ENCODE assay signal across 10 mouse cellular contexts in the genomic region with DNA sequence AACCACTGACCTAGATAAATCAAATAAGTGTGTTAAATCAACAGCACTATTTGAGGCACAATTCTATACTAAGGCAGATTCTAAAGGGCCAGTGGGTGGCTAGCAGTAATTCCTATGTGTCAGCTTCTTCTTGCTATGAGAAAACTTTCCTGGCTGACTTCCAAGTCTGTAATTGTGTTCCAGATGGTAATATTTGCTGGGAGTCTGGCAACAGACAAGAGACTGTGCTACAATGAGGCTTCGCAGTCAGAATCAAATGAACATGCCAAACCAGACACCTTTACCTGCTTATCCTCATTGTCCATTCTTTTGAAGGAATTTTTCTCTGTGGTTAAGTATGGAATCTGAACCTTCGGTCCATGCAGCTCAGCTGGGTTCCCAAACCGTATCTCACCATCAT.
DNase-seq lines count a peak whose midpoint lies in the region; ATAC-seq lines count a peak whose summit lies in the region.
"Had no signal": no experiment of that assay in that cellular context is flagged by ENCODE, and none has a peak within 500 bp of the region (broad histone marks: within the 10 kb centered on the region; RNA-seq: fewer than 3 reads in every experiment).

No protein-coding gene starts in this region.

- no peak overlapping the region for H3K9ac ChIP-seq in hindbrain, embryonic 16.5 days (ENCODE audit: low read depth, low read length)

- H3K4me3 ChIP-seq in hindbrain, embryonic 16.5 days (ENCODE audit: low read length): no peak overlapping the region
- H3K4me3 ChIP-seq in hindbrain, embryonic 10.5 days: no peak overlapping the region
- H3K4me3 ChIP-seq: left cerebral cortex, adult 2 months had no signal

- DNase-seq in hindbrain, embryonic 10.5 days (ENCODE audit: low spot score): no peak
- peak; percentile 51 for DNase-seq in lung, postnatal 10 days
- no peak for DNase-seq in lung, postnatal 25 days (ENCODE audit: low spot score)
- DNase-seq in cerebellum, adult 11-12 months: peak; percentile 44
- DNase-seq in mesoderm, embryonic 11.5 days (ENCODE audit: low read depth, low spot score): peak; percentile 17
- DNase-seq in adrenal gland, adult 8-10 months: no peak
- DNase-seq: adrenal gland, postnatal 36 days; heart, postnatal 4 days had no signal

- ATAC-seq in hindbrain, embryonic 16.5 days: peak; percentile 40; the same call in 1 of the 2 replicates

- no peaks in the 10 kb centered on the region for H3K36me3 ChIP-seq in hindbrain, embryonic 16.5 days (ENCODE audit: control insufficient read depth, insufficient read depth, low read length)
- no peaks in the 10 kb centered on the region for H3K36me3 ChIP-seq in hindbrain, embryonic 10.5 days

- H3K4me1 ChIP-seq in hindbrain, embryonic 16.5 days (ENCODE audit: control insufficient read depth, insufficient read depth, low read depth, low read length): no peaks in the 10 kb centered on the region
- H3K4me1 ChIP-seq in hindbrain, embryonic 10.5 days (replicated peaks): no peaks in the 10 kb centered on the region

- H3K27ac ChIP-seq in hindbrain, embryonic 16.5 days (ENCODE audit: low read depth, low read length): no peak overlapping the region
- no peak overlapping the region for H3K27ac ChIP-seq in hindbrain, embryonic 10.5 days

- no peaks in the 10 kb centered on the region for H3K9me3 ChIP-seq in hindbrain, embryonic 16.5 days (ENCODE audit: control insufficient read depth, low read length)
- no peaks in the 10 kb centered on the region for H3K9me3 ChIP-seq in hindbrain, embryonic 10.5 days

- no peak overlapping the region for H3K4me2 ChIP-seq in hindbrain, embryonic 16.5 days (ENCODE audit: low read length)

- 46% methylated on average over 3 of the region's 3 CpGs for WGBS in hindbrain, embryonic 16.5 days
- 85% methylated on average over 3 of the region's 3 CpGs for WGBS in hindbrain, embryonic 10.5 days

- H3K27me3 ChIP-seq in hindbrain, embryonic 16.5 days (replicated peaks; ENCODE audit: control insufficient read depth, insufficient read depth, low read length): peaks cover 3% of the 10 kb centered on the region; the same call in 1 of the 2 replicates
- H3K27me3 ChIP-seq in hindbrain, embryonic 10.5 days (ENCODE audit: insufficient read depth, poor library complexity, severe bottlenecking): peaks cover 76% of the 10 kb centered on the region

Comparison
In these comparisons a context has a peak if more than half of its experiments do, and no peak if none do; other contexts are left out.
1. DNase-seq: peak in lung, postnatal 10 days (single experiment), cerebellum, adult 11-12 months (single experiment) and mesoderm, embryonic 11.5 days (single experiment); none in hindbrain, embryonic 10.5 days (single experiment), lung, postnatal 25 days (single experiment) and adrenal gland, adult 8-10 months (single experiment).